Comparison of ENCODE assay signal across 18 mouse cellular contexts in the genomic region with DNA sequence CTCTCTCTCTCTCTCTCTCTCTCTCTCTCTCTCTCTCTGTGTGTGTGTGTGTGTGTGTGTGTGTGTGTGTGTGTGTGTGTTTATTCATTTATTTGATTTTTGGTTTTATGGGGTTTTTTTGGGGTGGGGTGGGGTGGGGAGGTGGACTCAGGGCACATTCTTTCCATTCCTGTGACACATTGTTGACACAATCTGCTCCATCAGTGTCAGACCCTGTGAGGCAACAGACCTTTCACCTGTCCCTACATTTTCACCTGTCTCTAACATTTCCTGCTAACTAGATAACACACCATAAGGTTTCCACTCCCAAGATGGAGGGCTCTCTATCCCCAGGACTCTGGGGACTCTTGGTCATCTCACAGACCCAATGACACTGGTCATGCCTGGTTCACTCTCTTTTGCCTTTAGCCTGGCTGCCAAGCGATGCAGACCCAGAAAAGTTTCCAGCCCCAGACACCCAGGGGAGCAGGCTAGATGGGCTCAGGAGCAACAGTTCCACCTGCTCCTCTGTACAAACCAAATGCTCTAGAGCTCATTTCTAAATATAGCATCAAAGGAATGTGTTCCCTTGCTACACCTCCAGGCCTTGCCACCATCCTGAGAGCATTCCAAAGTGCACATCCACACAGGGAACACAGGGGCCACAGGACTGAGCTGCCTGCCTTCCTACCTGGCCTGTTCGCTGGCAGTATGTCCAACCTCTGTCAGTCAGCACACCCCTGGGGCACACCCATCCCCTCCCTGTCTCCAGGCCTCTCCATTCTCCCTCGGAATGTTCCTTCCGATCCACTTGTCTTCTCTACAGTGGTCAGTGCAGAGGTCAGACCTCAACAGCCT.
DNase-seq lines count a peak whose midpoint lies in the region; ATAC-seq lines count a peak whose summit lies in the region.
"Had no signal": no experiment of that assay in that cellular context is flagged by ENCODE, and none has a peak within 500 bp of the region (broad histone marks: within the 10 kb centered on the region; RNA-seq: fewer than 3 reads in every experiment).

No protein-coding gene starts in this region.

- H3K27me3 ChIP-seq in liver, embryonic 15.5 days, result no peaks in the 10 kb centered on the region
- no peaks in the 10 kb centered on the region for H3K27me3 ChIP-seq in lung, embryonic 15.5 days
- no peaks in the 10 kb centered on the region for H3K27me3 ChIP-seq in stomach, embryonic 14.5 days (ENCODE audit: control insufficient read depth, insufficient read depth, low read length)
- H3K27me3 ChIP-seq: midbrain, embryonic 15.5 days; neural tube, embryonic 12.5 days had no signal

- no peak overlapping the region for H3K9ac ChIP-seq in liver, embryonic 15.5 days
- no peak overlapping the region for H3K9ac ChIP-seq in lung, embryonic 15.5 days
- no peak overlapping the region for H3K9ac ChIP-seq in stomach, embryonic 14.5 days (replicated peaks; ENCODE audit: low read depth, low read length)
- H3K9ac ChIP-seq: midbrain, embryonic 15.5 days; neural tube, embryonic 12.5 days had no signal

- 49% methylated on average over 4 of the region's 4 CpGs for WGBS in liver, embryonic 15.5 days (ENCODE audit: insufficient replicate concordance)
- WGBS in lung, embryonic 15.5 days, result 40% methylated on average over 4 of the region's 4 CpGs
- 47% methylated on average over 4 of the region's 4 CpGs for WGBS in stomach, embryonic 14.5 days

- H3K27ac ChIP-seq in liver, embryonic 15.5 days (replicated peaks), result peak overlapping the region; percentile 66
- H3K27ac ChIP-seq in lung, embryonic 15.5 days, result peak overlapping the region; percentile 11; the same call in 1 of the 2 replicates
- no peak overlapping the region for H3K27ac ChIP-seq in stomach, embryonic 14.5 days (ENCODE audit: low read length)
- H3K27ac ChIP-seq: midbrain, embryonic 15.5 days; neural tube, embryonic 12.5 days had no signal

- H3K4me1 ChIP-seq in liver, embryonic 15.5 days (replicated peaks), result peaks cover 8% of the 10 kb centered on the region; the same call in 1 of the 2 replicates
- H3K4me1 ChIP-seq in lung, embryonic 15.5 days, result 0 out of 2 replicates have a peak, but pooled peaks cover 6% of the 10 kb centered on the region
- H3K4me1 ChIP-seq in stomach, embryonic 14.5 days (ENCODE audit: control insufficient read depth, insufficient read depth, low read length), result 0 out of 2 replicates have a peak, but pooled peaks cover 3% of the 10 kb centered on the region
- H3K4me1 ChIP-seq: midbrain, embryonic 15.5 days; neural tube, embryonic 12.5 days had no signal

- H3K4me3 ChIP-seq in liver, embryonic 15.5 days (replicated peaks), result no peak overlapping the region
- H3K4me3 ChIP-seq in lung, embryonic 15.5 days, result no peak overlapping the region
- no peak overlapping the region for H3K4me3 ChIP-seq in stomach, embryonic 14.5 days (ENCODE audit: low read depth, low read length)
- H3K4me3 ChIP-seq: midbrain, embryonic 15.5 days; neural tube, embryonic 12.5 days had no signal

- peak; percentile 17 for DNase-seq in kidney, postnatal 14 days
- DNase-seq in kidney, adult 9 months, result no peak
- no peak for DNase-seq in ovary, postnatal 36 days (ENCODE audit: low spot score)
- DNase-seq: adrenal gland, postnatal 14 days; cerebellum, adult 9-10 months; heart, postnatal 4 days; kidney, postnatal 4 days; left cerebral cortex, postnatal 4 days; right cerebral cortex, postnatal 4 days; thymus, postnatal 14 days had no signal

- peak; percentile 72 for ATAC-seq in liver, embryonic 15.5 days (ENCODE audit: insufficient read depth)
- ATAC-seq in lung, embryonic 15.5 days (ENCODE audit: borderline replicate concordance, extremely low read depth, low FRiP score, low TSS enrichment), result no peak
- peak; percentile 15; the same call in 1 of the 2 replicates for ATAC-seq in stomach, embryonic 14.5 days (ENCODE audit: insufficient number of reproducible peaks, insufficient read depth, low FRiP score, low read depth)
- no peak for ATAC-seq in inflammation-experienced regulatory T-cells, adult 6 months
- ATAC-seq in frontal cortex, adult (ENCODE audit: low TSS enrichment), result no peak
- ATAC-seq: CD4-positive, CD25-positive, alpha-beta regulatory T cell, adult 4 months; midbrain, embryonic 15.5 days had no signal

- H3K9me3 ChIP-seq in liver, embryonic 15.5 days (replicated peaks), result no peaks in the 10 kb centered on the region
- no peaks in the 10 kb centered on the region for H3K9me3 ChIP-seq in lung, embryonic 15.5 days
- no peaks in the 10 kb centered on the region for H3K9me3 ChIP-seq in stomach, embryonic 14.5 days (ENCODE audit: control insufficient read depth, low read depth, low read length)
- H3K9me3 ChIP-seq: midbrain, embryonic 15.5 days; neural tube, embryonic 12.5 days had no signal

- H3K4me2 ChIP-seq in liver, embryonic 15.5 days, result no peak overlapping the region
- H3K4me2 ChIP-seq in lung, embryonic 15.5 days, result no peak overlapping the region
- H3K4me2 ChIP-seq in stomach, embryonic 14.5 days (replicated peaks; ENCODE audit: low read depth, low read length), result no peak overlapping the region
- H3K4me2 ChIP-seq: midbrain, embryonic 15.5 days; neural tube, embryonic 12.5 days had no signal

- H3K36me3 ChIP-seq in liver, embryonic 15.5 days (replicated peaks), result no peaks in the 10 kb centered on the region
- H3K36me3 ChIP-seq in lung, embryonic 15.5 days, result 0 out of 2 replicates have a peak, but pooled peaks cover 2% of the 10 kb centered on the region
- no peaks in the 10 kb centered on the region for H3K36me3 ChIP-seq in stomach, embryonic 14.5 days (ENCODE audit: control insufficient read depth, insufficient read depth, low read length)
- H3K36me3 ChIP-seq: midbrain, embryonic 15.5 days; neural tube, embryonic 12.5 days had no signal

Comparison
In these comparisons a context has a peak if more than half of its experiments do, and no peak if none do; other contexts are left out.
1. ATAC-seq: peak in liver, embryonic 15.5 days (single experiment) and stomach, embryonic 14.5 days (single experiment); none in lung, embryonic 15.5 days (single experiment), inflammation-experienced regulatory T-cells, adult 6 months (single experiment) and frontal cortex, adult (single experiment).